In genomic region chr9:66611478-66612093, GRCm38 (mm10) we compare ENCODE assay signal across 8 mouse cellular contexts. TPM values are rescaled to one million over a fixed set of nuclear protein-coding genes. Genes with fewer than 3 reads are reported as not detected.
DNase-seq lines count a peak whose midpoint lies in the region; ATAC-seq and TF ChIP-seq lines count a peak whose summit lies in the region.

No protein-coding gene starts in this region.

- peak; percentile 85 for TF ChIP-seq CTCF in bone marrow macrophage, adult 2 months (IDR thresholded peaks at IDR 0.05; ENCODE audit: low read depth, low read length)

- H3K27ac ChIP-seq in bone marrow macrophage, adult 2 months (ENCODE audit: insufficient read depth, low read depth, low read length): no peak overlapping the region
- H3K27ac ChIP-seq in heart, embryonic 13.5 days (replicated peaks): no peak overlapping the region
- H3K27ac ChIP-seq in liver, embryonic 12.5 days: no peak overlapping the region
- H3K27ac ChIP-seq in stomach, embryonic 14.5 days (ENCODE audit: low read length): no peak overlapping the region

- TF ChIP-seq POLR2A in bone marrow macrophage, adult 2 months (IDR thresholded peaks at IDR 0.05; ENCODE audit: borderline replicate concordance, low read depth, low read length): no peak

- H3K4me1 ChIP-seq in bone marrow macrophage, adult 2 months (ENCODE audit: control insufficient read depth, insufficient read depth, low read length): peaks cover 23% of the 10 kb centered on the region
- H3K4me1 ChIP-seq in heart, embryonic 13.5 days: peaks cover 15% of the 10 kb centered on the region
- peaks cover 18% of the 10 kb centered on the region for H3K4me1 ChIP-seq in liver, embryonic 12.5 days
- peaks cover 11% of the 10 kb centered on the region for H3K4me1 ChIP-seq in stomach, embryonic 14.5 days (ENCODE audit: control insufficient read depth, insufficient read depth, low read length)

- H3K9me3 ChIP-seq in heart, embryonic 13.5 days: no peaks in the 10 kb centered on the region
- no peaks in the 10 kb centered on the region for H3K9me3 ChIP-seq in liver, embryonic 12.5 days (replicated peaks)
- no peaks in the 10 kb centered on the region for H3K9me3 ChIP-seq in stomach, embryonic 14.5 days (ENCODE audit: control insufficient read depth, low read depth, low read length)

- peak; percentile 89 for DNase-seq in B cell, adult 2 months
- peak; percentile 94 for DNase-seq in kidney, postnatal 10 days
- peak; percentile 72 to 79 for DNase-seq in natural killer cell, adult 2 months (ENCODE audit: low spot score in 2 of 2)

- peak overlapping the region; percentile 62 for H3K4me2 ChIP-seq in heart, embryonic 13.5 days
- H3K4me2 ChIP-seq in liver, embryonic 12.5 days: peak overlapping the region; percentile 42
- peak overlapping the region; percentile 30 for H3K4me2 ChIP-seq in stomach, embryonic 14.5 days (replicated peaks; ENCODE audit: low read depth, low read length)

- H3K9ac ChIP-seq in heart, embryonic 13.5 days: peak overlapping the region; percentile 63
- H3K9ac ChIP-seq in liver, embryonic 12.5 days: no peak overlapping the region
- no peak overlapping the region for H3K9ac ChIP-seq in stomach, embryonic 14.5 days (replicated peaks; ENCODE audit: low read depth, low read length)

- peak; percentile 95 for ATAC-seq in erythroblast, adult 5-6 weeks (replicated peaks; ENCODE audit: low FRiP score, poor library complexity, severe bottlenecking)
- no peak for ATAC-seq in heart, embryonic 13.5 days (ENCODE audit: extremely low read depth, insufficient number of reproducible peaks, low FRiP score, low TSS enrichment)
- peak; percentile 68 for ATAC-seq in liver, embryonic 12.5 days
- ATAC-seq in stomach, embryonic 14.5 days (ENCODE audit: insufficient number of reproducible peaks, insufficient read depth, low FRiP score, low read depth): peak; percentile 76; the same call in 1 of the 2 replicates

- H3K36me3 ChIP-seq in heart, embryonic 13.5 days: no peaks in the 10 kb centered on the region
- no peaks in the 10 kb centered on the region for H3K36me3 ChIP-seq in liver, embryonic 12.5 days
- no peaks in the 10 kb centered on the region for H3K36me3 ChIP-seq in stomach, embryonic 14.5 days (ENCODE audit: control insufficient read depth, insufficient read depth, low read length)

- H3K4me3 ChIP-seq in bone marrow macrophage, adult 2 months (ENCODE audit: insufficient read depth, low read length): no peak overlapping the region
- peak overlapping the region; percentile 33 for H3K4me3 ChIP-seq in heart, embryonic 13.5 days
- H3K4me3 ChIP-seq in liver, embryonic 12.5 days: no peak overlapping the region
- no peak overlapping the region for H3K4me3 ChIP-seq in stomach, embryonic 14.5 days (ENCODE audit: low read depth, low read length)

- H3K27me3 ChIP-seq in heart, embryonic 13.5 days (replicated peaks): no peaks in the 10 kb centered on the region
- H3K27me3 ChIP-seq in liver, embryonic 12.5 days (replicated peaks): 0 out of 2 replicates have a peak, but pooled peaks cover 3% of the 10 kb centered on the region
- H3K27me3 ChIP-seq in stomach, embryonic 14.5 days (ENCODE audit: control insufficient read depth, insufficient read depth, low read length): no peaks in the 10 kb centered on the region

- 19% methylated on average over 18 of the region's 18 CpGs for WGBS in heart, embryonic 13.5 days
- WGBS in liver, embryonic 12.5 days (ENCODE audit: insufficient replicate concordance): 20% methylated on average over 18 of the region's 18 CpGs
- WGBS in stomach, embryonic 14.5 days: 21% methylated on average over 18 of the region's 18 CpGs

RNA-seq across cellular contexts. Expression of gene Usp3, which starts 18.6 kb away (rescaled TPM):
- polyA plus RNA-seq in bone marrow macrophage, adult 2 months (2012; ENCODE audit: insufficient read depth, insufficient read length, missing spikeins): 63.3 and 64.4 TPM in 2 replicates
- 13.6 and 24.6 TPM in 2 replicates for total RNA-seq in erythroblast, adult 5-6 weeks (2015; ENCODE audit: low replicate concordance)
- 29.6 and 31.6 TPM in 2 replicates for total RNA-seq in erythroblast, adult 5-6 weeks (2017; ENCODE audit: low replicate concordance)
- 39.1 and 41.3 TPM in 2 replicates for polyA plus RNA-seq in heart, embryonic 13.5 days (2015; fragmentation: Nextera tagmentation; extraction: Ambion mirVana)
- polyA plus RNA-seq in liver, embryonic 12.5 days (2016; fragmentation: Nextera tagmentation; extraction: Ambion mirVana): 20.3 and 21.3 TPM in 2 replicates
- 74.3 and 81.4 TPM in 2 replicates for polyA plus RNA-seq in stomach, embryonic 14.5 days (2014; fragmentation: Nextera tagmentation; extraction: Ambion mirVana)
